Mouse (Mus musculus): Measurements from ENCODE around the gene Klk1b4. TPM values are rescaled to one million over a fixed set of nuclear protein-coding genes. Genes with fewer than 3 reads are reported as not detected.
"Not testable (repeated sequence)": the region's sequence is repeated elsewhere in the genome, so short reads cannot be mapped to it uniquely, and the experiment has no call there.

Klk1b4 gene
- not detected in 2 replicates for polyA plus RNA-seq (2015; fragmentation: Nextera tagmentation; extraction: Ambion mirVana)

- not testable (repeated sequence) for H3K4me3 ChIP-seq (ENCODE audit: low read depth, low read length); H3K27me3 ChIP-seq (ENCODE audit: control insufficient read depth, insufficient read depth, low read length); DNase-seq (ENCODE audit: low spot score); ATAC-seq (ENCODE audit: low FRiP score, low TSS enrichment); H3K27ac ChIP-seq (replicated peaks); H3K4me2 ChIP-seq (replicated peaks; ENCODE audit: low read depth); H3K36me3 ChIP-seq (ENCODE audit: control insufficient read depth, insufficient read depth, low read length); H3K4me1 ChIP-seq (replicated peaks; ENCODE audit: control insufficient read depth, insufficient read depth); H3K9me3 ChIP-seq (ENCODE audit: control insufficient read depth, low read length); H3K9ac ChIP-seq (ENCODE audit: low read length)
- WGBS, result 34% methylated on average over 3 of the region's 3 CpGs
Measured at GRCm38 (mm10) chr7:44207135-44207534, at the start of gene Klk1b4. Gene Klk1b4, plus strand, starts transcription at chr7:44207435.

- DNase-seq (ENCODE audit: low spot score) (peak; percentile 69), ATAC-seq (ENCODE audit: low FRiP score, low TSS enrichment) (peak; percentile 87)
- no peak overlapping the region for H3K9ac ChIP-seq (ENCODE audit: low read length)
- no peak overlapping the region for H3K4me2 ChIP-seq (replicated peaks; ENCODE audit: low read depth)
- no peaks in the 10 kb centered on the region for H3K9me3 ChIP-seq (ENCODE audit: control insufficient read depth, low read length)
- 44% methylated on average over 9 of the region's 9 CpGs for WGBS
- H3K4me3 ChIP-seq (ENCODE audit: low read depth, low read length), result no peak overlapping the region
- no peaks in the 10 kb centered on the region for H3K4me1 ChIP-seq (replicated peaks; ENCODE audit: control insufficient read depth, insufficient read depth)
- H3K36me3 ChIP-seq (ENCODE audit: control insufficient read depth, insufficient read depth, low read length), result no peaks in the 10 kb centered on the region
- H3K27me3 ChIP-seq (ENCODE audit: control insufficient read depth, insufficient read depth, low read length), result no peaks in the 10 kb centered on the region
- TF ChIP-seq EP300 (optimal IDR thresholded peaks at IDR 0.05) (no peak), CTCF (IDR thresholded peaks at IDR 0.05; ENCODE audit: low read depth) (no peak)
- no peak overlapping the region for H3K27ac ChIP-seq (replicated peaks)
Measured at GRCm38 (mm10) chr7:44179299-44180045, 27.8 kb upstream of the Klk1b4 start.

GRCm38 (mm10) chr7:44186516-44186915 is 20.7 kb upstream of the Klk1b4 start:
- not testable (repeated sequence) for H3K9ac ChIP-seq (ENCODE audit: low read length); H3K27ac ChIP-seq (replicated peaks); H3K36me3 ChIP-seq (ENCODE audit: control insufficient read depth, insufficient read depth, low read length); H3K4me2 ChIP-seq (replicated peaks; ENCODE audit: low read depth); H3K27me3 ChIP-seq (ENCODE audit: control insufficient read depth, insufficient read depth, low read length); H3K4me1 ChIP-seq (replicated peaks; ENCODE audit: control insufficient read depth, insufficient read depth); H3K9me3 ChIP-seq (ENCODE audit: control insufficient read depth, low read length); H3K4me3 ChIP-seq (ENCODE audit: low read depth, low read length)
- peak; percentile 84; the same call in 1 of the 2 replicates for ATAC-seq (ENCODE audit: low FRiP score, low TSS enrichment)
- peak; percentile 76 for DNase-seq (ENCODE audit: low spot score)
- WGBS, result 48% methylated on average over 8 of the region's 8 CpGs

- not testable (repeated sequence) for H3K4me1 ChIP-seq (replicated peaks; ENCODE audit: control insufficient read depth, insufficient read depth); H3K27ac ChIP-seq (replicated peaks); H3K4me2 ChIP-seq (replicated peaks; ENCODE audit: low read depth); H3K27me3 ChIP-seq (ENCODE audit: control insufficient read depth, insufficient read depth, low read length); ATAC-seq (ENCODE audit: low FRiP score, low TSS enrichment); H3K9ac ChIP-seq (ENCODE audit: low read length); H3K4me3 ChIP-seq (ENCODE audit: low read depth, low read length); DNase-seq (ENCODE audit: low spot score); H3K36me3 ChIP-seq (ENCODE audit: control insufficient read depth, insufficient read depth, low read length); H3K9me3 ChIP-seq (ENCODE audit: control insufficient read depth, low read length)
Measured at GRCm38 (mm10) chr7:44187936-44188335, 19.3 kb upstream of the Klk1b4 start, which contains the start of gene Klk1b24. Gene Klk1b24, plus strand, starts transcription at chr7:44188236.

GRCm38 (mm10) chr7:44193466-44193865 is 13.8 kb upstream of the Klk1b4 start:
- H3K4me3 ChIP-seq (ENCODE audit: low read depth, low read length); H3K36me3 ChIP-seq (ENCODE audit: control insufficient read depth, insufficient read depth, low read length); H3K27me3 ChIP-seq (ENCODE audit: control insufficient read depth, insufficient read depth, low read length); H3K4me1 ChIP-seq (replicated peaks; ENCODE audit: control insufficient read depth, insufficient read depth); H3K9ac ChIP-seq (ENCODE audit: low read length); H3K9me3 ChIP-seq (ENCODE audit: control insufficient read depth, low read length); ATAC-seq (ENCODE audit: low FRiP score, low TSS enrichment); H3K27ac ChIP-seq (replicated peaks); DNase-seq (ENCODE audit: low spot score); H3K4me2 ChIP-seq (replicated peaks; ENCODE audit: low read depth): not testable (repeated sequence)
- 88% methylated on average over 1 of the region's 1 CpGs for WGBS

GRCm38 (mm10) chr7:44197891-44198290 is 9.3 kb upstream of the Klk1b4 start, which contains the start of gene Klk1b3:
Gene Klk1b3, plus strand, starts transcription at chr7:44198191.
- H3K27me3 ChIP-seq (ENCODE audit: control insufficient read depth, insufficient read depth, low read length), result no peaks in the 10 kb centered on the region
- no peak within 1 kb of the TSS for H3K27ac ChIP-seq (replicated peaks)
- no peak within 1 kb of the TSS for H3K9ac ChIP-seq (ENCODE audit: low read length)
- no peaks in the 10 kb centered on the region for H3K36me3 ChIP-seq (ENCODE audit: control insufficient read depth, insufficient read depth, low read length)
- TF ChIP-seq CTCF (IDR thresholded peaks at IDR 0.05; ENCODE audit: low read depth) (no peak), EP300 (optimal IDR thresholded peaks at IDR 0.05) (no peak)
- DNase-seq (ENCODE audit: low spot score) (no peak), ATAC-seq (ENCODE audit: low FRiP score, low TSS enrichment) (no peak)
- H3K4me2 ChIP-seq (replicated peaks; ENCODE audit: low read depth), result no peak within 1 kb of the TSS
- no peaks in the 10 kb centered on the region for H3K4me1 ChIP-seq (replicated peaks; ENCODE audit: control insufficient read depth, insufficient read depth)
- H3K4me3 ChIP-seq (ENCODE audit: low read depth, low read length), result no peak within 1 kb of the TSS
- WGBS, result 56% methylated on average over 3 of the region's 3 CpGs
- H3K9me3 ChIP-seq (ENCODE audit: control insufficient read depth, low read length), result no peaks in the 10 kb centered on the region

Data from stomach, postnatal 0 days (tissue).